Mouse (Mus musculus) right cerebral cortex, postnatal 36 days (tissue): ENCODE results near the gene Atxn7.
A peak's percentile ranks its signal among the peaks of the same experiment; 100 is the strongest.

ENCODE experiments used
- DNase-seq, 2 experiments: peaks; one replicate each; pipeline ENCODE4 v3.0.0; 2022; ENCODE audit warnings: low spot score in 2 of 2, mixed read lengths in 1 of 2

The Atxn7 gene

GRCm38 (mm10) chr14:14064486-14065141 is 103.4 kb downstream of the Atxn7 start:
- no peak for DNase-seq

GRCm38 (mm10) chr14:14065142-14065498 is 103.9 kb downstream of the Atxn7 start:
- no peak for DNase-seq

GRCm38 (mm10) chr14:14066241-14066640 is 105.0 kb downstream of the Atxn7 start:
- DNase-seq = no peak

- DNase-seq = no peak
Measured at GRCm38 (mm10) chr14:14067648-14068472, 106.6 kb downstream of the Atxn7 start.

- DNase-seq = no peak
Measured at GRCm38 (mm10) chr14:14068553-14068952, 107.3 kb downstream of the Atxn7 start.

GRCm38 (mm10) chr14:14070541-14071315 is 109.5 kb downstream of the Atxn7 start:
- no peak for DNase-seq

- DNase-seq = no peak
Measured at GRCm38 (mm10) chr14:14071456-14071855, 110.2 kb downstream of the Atxn7 start.

GRCm38 (mm10) chr14:14080604-14081194 is 119.5 kb downstream of the Atxn7 start:
- no peak for DNase-seq

GRCm38 (mm10) chr14:14083811-14084210 is 122.6 kb downstream of the Atxn7 start:
- DNase-seq = no peak

GRCm38 (mm10) chr14:14086711-14087263 is 125.5 kb downstream of the Atxn7 start:
- no peak for DNase-seq

GRCm38 (mm10) chr14:14087348-14087747 is 126.1 kb downstream of the Atxn7 start:
- DNase-seq = no peak

- DNase-seq = no peak
Measured at GRCm38 (mm10) chr14:14088016-14088791, 127.0 kb downstream of the Atxn7 start.

- no peak for DNase-seq
Measured at GRCm38 (mm10) chr14:14090571-14090970, 129.3 kb downstream of the Atxn7 start.

- peak; percentile 78 to 82 for DNase-seq
Measured at GRCm38 (mm10) chr14:14098330-14098980, 137.2 kb downstream of the Atxn7 start.

GRCm38 (mm10) chr14:14100773-14101280 is 139.6 kb downstream of the Atxn7 start:
- DNase-seq = no peak

- DNase-seq = no peak
Measured at GRCm38 (mm10) chr14:14101296-14101695, 140.1 kb downstream of the Atxn7 start.

GRCm38 (mm10) chr14:14104213-14104929 is 143.1 kb downstream of the Atxn7 start:
- DNase-seq = no peak

- no peak for DNase-seq
Measured at GRCm38 (mm10) chr14:14104930-14105318, 143.7 kb downstream of the Atxn7 start.

- no peak for DNase-seq
Measured at GRCm38 (mm10) chr14:14110710-14111109, 149.5 kb downstream of the Atxn7 start.
